8 mouse cellular contexts compared by ENCODE assay signal in the genomic region with DNA sequence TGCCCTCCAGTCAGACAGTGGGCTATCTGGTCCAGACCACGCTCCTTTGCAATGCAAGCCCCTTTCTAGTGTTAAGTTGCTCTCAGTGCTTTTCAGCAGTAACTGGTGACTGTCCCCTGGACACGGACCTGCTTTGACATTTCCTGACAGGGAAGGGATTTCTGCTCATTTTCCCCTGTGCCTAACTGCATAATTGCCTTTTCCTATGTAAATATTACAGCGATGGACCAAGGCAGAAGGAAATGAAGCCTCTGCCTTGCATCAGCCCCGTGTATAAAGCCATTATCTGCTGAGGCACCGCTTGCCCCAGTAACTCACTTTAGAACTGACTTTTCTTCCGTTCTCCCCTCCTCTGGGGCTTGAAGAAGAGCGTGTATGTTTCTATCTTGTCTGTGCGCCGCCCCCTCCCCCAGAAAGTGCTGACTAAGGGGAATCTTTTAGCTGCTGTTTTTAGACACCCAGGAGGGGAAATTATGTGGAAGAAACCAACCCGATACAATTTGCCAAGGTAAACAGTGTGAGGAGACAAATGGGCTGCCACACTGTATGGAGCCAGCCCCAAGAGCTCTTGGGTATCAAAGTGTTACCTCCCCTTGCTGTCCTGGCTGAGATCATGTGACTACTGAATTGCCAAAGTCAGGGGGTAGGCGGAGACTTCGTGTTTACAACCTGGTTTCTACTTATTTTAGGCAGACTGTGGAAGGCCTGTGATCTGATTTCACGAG. TPM values are rescaled to one million over a fixed set of nuclear protein-coding genes. Genes with fewer than 3 reads are reported as not detected.
DNase-seq lines count a peak whose midpoint lies in the region; ATAC-seq lines count a peak whose summit lies in the region.

No protein-coding gene starts in this region.

- peaks cover 21% of the 10 kb centered on the region for H3K4me1 ChIP-seq in forebrain, embryonic 11.5 days (replicated peaks; ENCODE audit: control insufficient read depth, insufficient read depth, low read length)
- H3K4me1 ChIP-seq in forebrain, embryonic 16.5 days (replicated peaks; ENCODE audit: control insufficient read depth, insufficient read depth, low read length), result peaks cover 29% of the 10 kb centered on the region
- peaks cover 8% of the 10 kb centered on the region for H3K4me1 ChIP-seq in embryonic facial prominence, embryonic 11.5 days (ENCODE audit: control insufficient read depth, insufficient read depth, low read length)
- peaks cover 40% of the 10 kb centered on the region for H3K4me1 ChIP-seq in limb, embryonic 13.5 days

- no peaks in the 10 kb centered on the region for H3K36me3 ChIP-seq in forebrain, embryonic 11.5 days (ENCODE audit: control insufficient read depth, insufficient read depth, low read length)
- no peaks in the 10 kb centered on the region for H3K36me3 ChIP-seq in forebrain, embryonic 16.5 days (ENCODE audit: control insufficient read depth, insufficient read depth)
- no peaks in the 10 kb centered on the region for H3K36me3 ChIP-seq in embryonic facial prominence, embryonic 11.5 days (replicated peaks; ENCODE audit: control insufficient read depth, insufficient read depth, low read depth, low read length)
- H3K36me3 ChIP-seq in limb, embryonic 13.5 days, result no peaks in the 10 kb centered on the region

- H3K4me2 ChIP-seq in forebrain, embryonic 11.5 days (ENCODE audit: low read depth, low read length, severe bottlenecking), result no peak overlapping the region
- no peak overlapping the region for H3K4me2 ChIP-seq in forebrain, embryonic 16.5 days (ENCODE audit: low read length)
- H3K4me2 ChIP-seq in embryonic facial prominence, embryonic 11.5 days (ENCODE audit: low read depth, low read length), result no peak overlapping the region
- H3K4me2 ChIP-seq in limb, embryonic 13.5 days (replicated peaks), result peak overlapping the region; percentile 100

- H3K9ac ChIP-seq in forebrain, embryonic 11.5 days (ENCODE audit: low read length), result no peak overlapping the region
- H3K9ac ChIP-seq in forebrain, embryonic 16.5 days (replicated peaks; ENCODE audit: low read depth, low read length), result no peak overlapping the region
- no peak overlapping the region for H3K9ac ChIP-seq in embryonic facial prominence, embryonic 11.5 days (replicated peaks; ENCODE audit: low read length)
- no peak overlapping the region for H3K9ac ChIP-seq in limb, embryonic 13.5 days

- H3K27me3 ChIP-seq in forebrain, embryonic 11.5 days (ENCODE audit: control insufficient read depth, insufficient read depth, low read length), result peaks cover 45% of the 10 kb centered on the region
- peaks cover 37% of the 10 kb centered on the region for H3K27me3 ChIP-seq in forebrain, embryonic 16.5 days (replicated peaks; ENCODE audit: control insufficient read depth, insufficient read depth, low read length)
- peaks cover 43% of the 10 kb centered on the region for H3K27me3 ChIP-seq in embryonic facial prominence, embryonic 11.5 days (ENCODE audit: control insufficient read depth, insufficient read depth, low read length)
- H3K27me3 ChIP-seq in limb, embryonic 13.5 days, result peaks cover 89% of the 10 kb centered on the region

- H3K4me3 ChIP-seq in forebrain, embryonic 11.5 days (ENCODE audit: low read depth, low read length), result no peak overlapping the region
- no peak overlapping the region for H3K4me3 ChIP-seq in forebrain, embryonic 16.5 days (replicated peaks; ENCODE audit: low read length)
- no peak overlapping the region for H3K4me3 ChIP-seq in embryonic facial prominence, embryonic 11.5 days (ENCODE audit: low read depth, low read length)
- no peak overlapping the region for H3K4me3 ChIP-seq in limb, embryonic 13.5 days

- WGBS in forebrain, embryonic 11.5 days, result 14% methylated on average over 13 of the region's 13 CpGs
- WGBS in forebrain, embryonic 16.5 days, result 17% methylated on average over 13 of the region's 13 CpGs
- WGBS in embryonic facial prominence, embryonic 11.5 days, result 6% methylated on average over 13 of the region's 13 CpGs
- 4% methylated on average over 13 of the region's 13 CpGs for WGBS in limb, embryonic 13.5 days

- H3K9me3 ChIP-seq in forebrain, embryonic 11.5 days (ENCODE audit: control insufficient read depth, low read length), result no peaks in the 10 kb centered on the region
- H3K9me3 ChIP-seq in forebrain, embryonic 16.5 days (ENCODE audit: control insufficient read depth, low read length), result no peaks in the 10 kb centered on the region
- H3K9me3 ChIP-seq in embryonic facial prominence, embryonic 11.5 days (replicated peaks; ENCODE audit: control insufficient read depth, low read length), result no peaks in the 10 kb centered on the region
- H3K9me3 ChIP-seq in limb, embryonic 13.5 days, result no peaks in the 10 kb centered on the region

- peak; percentile 48 for DNase-seq in forebrain, embryonic 11.5 days (ENCODE audit: low spot score)
- DNase-seq in 3T3-L1 (ENCODE audit: low read depth, low spot score), result peak; percentile 16
- DNase-seq in embryonic facial prominence, embryonic 11.5 days (ENCODE audit: low spot score), result peak; percentile 3
- DNase-seq in cerebellum, adult 11 months, result no peak
- no peak for DNase-seq in cerebellum, adult 11-12 months

- no peak for ATAC-seq in forebrain, embryonic 11.5 days (replicated peaks; ENCODE audit: low FRiP score)
- ATAC-seq in forebrain, embryonic 16.5 days, result no peak
- no peak for ATAC-seq in embryonic facial prominence, embryonic 11.5 days (replicated peaks; ENCODE audit: insufficient number of reproducible peaks, low FRiP score, low TSS enrichment, low read depth)
- no peak for ATAC-seq in limb, embryonic 13.5 days (ENCODE audit: low FRiP score, low read depth)
- ATAC-seq in megakaryocyte-erythroid progenitor cell, adult 5-6 weeks (replicated peaks; ENCODE audit: low FRiP score, low TSS enrichment, poor library complexity, severe bottlenecking), result no peak

- H3K27ac ChIP-seq in forebrain, embryonic 11.5 days (ENCODE audit: low read depth, low read length), result no peak overlapping the region
- H3K27ac ChIP-seq in forebrain, embryonic 16.5 days (ENCODE audit: low read length), result no peak overlapping the region
- no peak overlapping the region for H3K27ac ChIP-seq in embryonic facial prominence, embryonic 11.5 days (replicated peaks; ENCODE audit: low read depth, low read length)
- no peak overlapping the region for H3K27ac ChIP-seq in limb, embryonic 13.5 days

RNA-seq across cellular contexts. Expression of a gene that starts 4.4 kb away (rescaled TPM):
- 2.0 and 3.0 TPM in 2 replicates for polyA plus RNA-seq in forebrain, embryonic 11.5 days (2014; fragmentation: Nextera tagmentation; extraction: Ambion mirVana)
- polyA plus RNA-seq in forebrain, embryonic 16.5 days (2015; fragmentation: Nextera tagmentation; extraction: Ambion mirVana), result 1.1 and 1.5 TPM in 2 replicates
- 0.52 and 0.88 TPM in 2 replicates for polyA plus RNA-seq in embryonic facial prominence, embryonic 11.5 days (2014; fragmentation: Nextera tagmentation; extraction: Ambion mirVana)
- 0.39 and 0.61 TPM in 2 replicates for polyA plus RNA-seq in limb, embryonic 13.5 days (2015; fragmentation: Nextera tagmentation; extraction: Ambion mirVana)
- total RNA-seq in megakaryocyte-erythroid progenitor cell, adult 5-6 weeks (2014; fragmentation: Nextera tagmentation), result not detected in 2 replicates
- 0.27 and 0.42 TPM in 2 replicates for total RNA-seq in megakaryocyte-erythroid progenitor cell, adult 5-6 weeks (2017)

Comparison
In these comparisons a context has a peak if more than half of its experiments do, and no peak if none do; other contexts are left out.
1. DNase-seq: peak in forebrain, embryonic 11.5 days (single experiment), 3T3-L1 (single experiment) and embryonic facial prominence, embryonic 11.5 days (single experiment); none in cerebellum, adult 11 months (single experiment) and cerebellum, adult 11-12 months (single experiment).